Mouse (Mus musculus) stomach, embryonic 16.5 days (tissue): ENCODE data around the gene Spns3. TPM values are rescaled to one million over a fixed set of nuclear protein-coding genes. Genes with fewer than 3 reads are reported as not detected.

Experiments used
- ATAC-seq: fragments of 200-750 bp; cut with Nextera tagmentation; 2 replicates; pipeline ENCODE4 v1.8.0; 2017; ENCODE audit warnings: moderate number of reproducible peaks, moderate TSS enrichment; ENCODE audit not compliant: insufficient read depth, low FRiP score
- H3K27ac ChIP-seq: fragments of 300-500 bp; sonication (generic); 2 replicates; pipeline ENCODE4 v1.5.1; 2014; ENCODE audit warnings: low read length
- H3K27me3 ChIP-seq: fragments of 300-500 bp; sonication (generic); 2 replicates; pipeline ENCODE4 v1.6.1; 2014; ENCODE audit warnings: low read length, control low read depth, mixed read lengths; ENCODE audit not compliant: control insufficient read depth, insufficient read depth
- H3K36me3 ChIP-seq: fragments of 300-500 bp; sonication (generic); 2 replicates; pipeline ENCODE4 v1.6.1; 2014; ENCODE audit warnings: low read length; ENCODE audit not compliant: control insufficient read depth, insufficient read depth
- H3K4me1 ChIP-seq: fragments of 300-500 bp; sonication (generic); 2 replicates; pipeline ENCODE4 v1.6.1; 2014; ENCODE audit warnings: low read length, control low read depth, mixed read lengths; ENCODE audit not compliant: control insufficient read depth, insufficient read depth
- H3K4me2 ChIP-seq: fragments of 300-500 bp; sonication (generic); 2 replicates; pipeline ENCODE4 v1.6.1; 2014; ENCODE audit warnings: low read depth, low read length, mixed read lengths
- H3K4me3 ChIP-seq: fragments of 300-500 bp; sonication (generic); replicated peaks from 2 replicates; pipeline ENCODE4 v1.5.1; 2014; ENCODE audit warnings: mild to moderate bottlenecking, low read length
- H3K9ac ChIP-seq: fragments of 300-500 bp; sonication (generic); 2 replicates; pipeline ENCODE4 v1.6.1; 2014; ENCODE audit warnings: low read length
- H3K9me3 ChIP-seq: fragments of 300-500 bp; sonication (generic); replicated peaks from 2 replicates; pipeline ENCODE4 v1.6.1; 2016; ENCODE audit warnings: low read length, control low read depth; ENCODE audit not compliant: control insufficient read depth
- WGBS: fragments of 180-500 bp; shearing (Covaris S2); extraction: QIAGEN DNeasy Blood & Tissue Kit; methylation state at CpG from one replicate; pipeline ENCODE4 v1.1.7; 2014; 5-methylcytosine and 5-hydroxymethylcytosine counted together
- polyA plus RNA-seq: library from polyadenylated mRNA; unstranded; fragments of >200 nt; fragmentation: Nextera tagmentation; extraction: Ambion mirVana; gene quantifications from 2 replicates; pipeline ENCODE4 v1.2.1, GENCODE M21; 2015

The Spns3 gene
- polyA plus RNA-seq, 1 experiment from 2014 or later = 1.3 TPM

DNA sequence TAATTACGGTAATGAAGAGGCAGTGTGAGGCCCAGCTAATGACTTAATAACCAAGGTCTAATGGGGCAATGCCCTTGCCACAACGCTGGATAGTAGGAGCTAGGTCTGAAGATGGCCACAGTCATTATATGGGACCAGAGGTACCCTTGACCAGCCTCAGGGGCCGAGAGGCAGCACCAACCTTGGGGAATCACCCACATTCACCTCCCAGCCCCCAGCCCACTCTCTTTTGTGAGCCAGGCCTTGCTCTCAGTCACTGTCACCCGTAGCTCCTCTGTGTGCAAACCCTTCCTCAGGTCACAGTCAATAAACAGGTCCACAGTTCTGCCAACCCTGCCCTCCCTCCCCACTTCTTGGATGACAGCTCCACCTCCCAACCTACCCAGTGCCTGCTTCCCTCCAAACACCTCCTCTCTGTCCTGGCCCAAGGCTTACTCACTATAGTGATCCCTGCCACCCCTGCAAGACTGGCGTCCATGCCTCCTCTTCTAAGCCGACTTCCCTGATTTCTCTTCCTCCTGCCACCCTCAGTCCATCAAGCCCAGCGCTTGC, 74.2 kb downstream of the Spns3 start:
- ATAC-seq = no peak
- no peaks in the 10 kb centered on the region for H3K27me3 ChIP-seq
- no peak overlapping the region for H3K4me2 ChIP-seq
- 80% methylated on average over 7 of the region's 7 CpGs for WGBS
- peaks cover 20% of the 10 kb centered on the region; the same call in 1 of the 2 replicates for H3K4me1 ChIP-seq
- no peaks in the 10 kb centered on the region for H3K36me3 ChIP-seq
- no peak overlapping the region for H3K4me3 ChIP-seq
- peak overlapping the region; percentile 34; the same call in 1 of the 2 replicates for H3K27ac ChIP-seq
- no peak overlapping the region for H3K9ac ChIP-seq
- no peaks in the 10 kb centered on the region for H3K9me3 ChIP-seq

DNA sequence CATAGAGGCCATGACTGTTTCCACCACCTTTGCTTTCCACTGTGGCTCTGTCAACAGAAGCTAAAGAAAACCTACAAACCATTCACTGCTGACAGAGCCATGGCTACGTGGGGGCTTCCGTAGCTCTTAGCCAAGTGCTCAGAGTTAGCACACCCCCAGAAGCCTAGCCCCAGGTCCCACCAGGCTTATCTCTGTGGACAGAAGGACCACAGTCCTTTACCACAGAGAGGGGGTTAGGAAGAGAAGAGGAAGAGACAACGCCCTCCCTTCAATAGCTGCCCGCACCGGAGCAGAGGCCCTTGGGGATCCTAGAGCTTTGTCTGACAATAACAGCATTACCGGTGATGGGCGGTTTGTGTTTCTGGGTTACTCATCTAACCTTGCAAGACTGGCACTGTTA, 74.9 kb downstream of the Spns3 start:
- Histone ChIP-seq H3K36me3 (no peaks in the 10 kb centered on the region), H3K4me1 (peaks cover 20% of the 10 kb centered on the region; the same call in 1 of the 2 replicates), H3K27ac (peak overlapping the region; percentile 45), H3K9me3 (no peaks in the 10 kb centered on the region), H3K27me3 (no peaks in the 10 kb centered on the region), H3K4me2 (no peak overlapping the region), H3K4me3 (no peak overlapping the region), H3K9ac (no peak overlapping the region)
- no peak for ATAC-seq
- 59% methylated on average over 7 of the region's 7 CpGs for WGBS

DNA sequence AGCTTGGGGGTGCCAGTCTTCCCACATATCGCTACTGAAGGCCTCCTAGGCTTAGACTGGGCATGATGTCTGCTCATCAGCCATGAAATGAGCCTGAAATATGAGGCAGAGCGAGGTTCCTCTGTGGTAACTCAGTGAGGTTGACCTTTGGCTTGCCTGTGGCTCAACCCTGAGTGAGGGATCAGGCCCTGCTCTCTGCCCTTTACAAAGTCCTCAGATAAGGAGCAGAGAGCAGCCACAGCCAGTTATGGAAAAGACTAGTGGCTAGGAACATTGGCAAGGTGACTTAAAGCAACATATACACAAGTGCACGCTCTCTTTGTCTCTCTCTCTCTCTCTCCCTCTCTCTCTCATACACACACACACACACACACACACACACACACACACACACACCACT, 75.4 kb downstream of the Spns3 start:
- Histone ChIP-seq H3K4me3 (no peak overlapping the region), H3K9me3 (no peaks in the 10 kb centered on the region), H3K9ac (no peak overlapping the region), H3K4me1 (peaks cover 20% of the 10 kb centered on the region), H3K27ac (peak overlapping the region; percentile 45), H3K4me2 (no peak overlapping the region), H3K36me3 (no peaks in the 10 kb centered on the region), H3K27me3 (no peaks in the 10 kb centered on the region)
- WGBS = 63% methylated on average over 3 of the region's 3 CpGs
- no peak for ATAC-seq

DNA sequence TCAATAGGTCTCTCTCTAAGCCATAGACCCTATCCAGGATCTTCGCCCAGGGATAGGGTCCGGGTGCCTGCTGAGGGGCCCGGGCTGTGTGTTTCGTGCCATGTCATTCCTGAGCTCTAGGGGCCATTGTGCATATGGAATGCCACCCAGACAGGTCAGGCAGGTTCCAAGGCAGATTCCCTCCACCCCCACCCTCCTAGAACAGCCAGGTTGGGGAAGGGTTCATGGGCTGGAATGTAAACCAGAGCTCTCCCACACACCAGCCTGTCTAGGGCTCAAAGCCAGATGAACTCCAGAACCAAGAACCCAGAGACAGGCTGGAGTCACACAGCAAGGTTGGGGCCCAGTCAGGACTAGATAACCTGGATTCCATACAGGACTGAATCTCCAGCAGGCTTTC, 76.8 kb downstream of the Spns3 start:
- H3K4me1 ChIP-seq = peaks cover 34% of the 10 kb centered on the region
- ATAC-seq = peak; percentile 49; the same call in 1 of the 2 replicates
- peak overlapping the region; percentile 56; the same call in 1 of the 2 replicates for H3K27ac ChIP-seq
- 53% methylated on average over 4 of the region's 4 CpGs for WGBS
- H3K27me3 ChIP-seq = no peaks in the 10 kb centered on the region
- H3K36me3 ChIP-seq = no peaks in the 10 kb centered on the region
- H3K4me3 ChIP-seq = no peak overlapping the region
- H3K9ac ChIP-seq = no peak overlapping the region
- no peak overlapping the region for H3K4me2 ChIP-seq
- no peaks in the 10 kb centered on the region for H3K9me3 ChIP-seq

DNA sequence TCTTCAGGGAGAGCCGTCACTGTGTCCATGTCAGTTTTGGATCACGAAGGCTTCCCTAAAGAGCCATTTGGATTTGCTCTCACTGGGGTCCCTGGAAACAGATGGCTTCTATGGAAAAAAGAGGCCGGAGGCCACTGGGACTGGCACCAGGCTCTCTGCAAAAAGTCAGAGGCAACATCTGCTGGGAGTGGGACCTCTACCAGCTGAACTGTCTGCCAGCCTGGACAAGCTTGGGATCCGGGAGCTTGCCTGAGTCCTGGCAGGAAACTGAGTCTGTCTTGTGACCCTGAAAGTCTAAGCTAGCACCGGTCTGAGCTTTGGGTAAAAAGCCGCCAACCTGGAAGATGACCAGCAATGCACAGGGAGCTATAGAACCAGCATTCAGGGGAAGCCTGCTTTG, 78.9 kb downstream of the Spns3 start:
- no peak overlapping the region for H3K4me2 ChIP-seq
- 81% methylated on average over 6 of the region's 6 CpGs for WGBS
- H3K36me3 ChIP-seq = no peaks in the 10 kb centered on the region
- no peak for ATAC-seq
- no peaks in the 10 kb centered on the region for H3K9me3 ChIP-seq
- H3K27ac ChIP-seq = peak overlapping the region; percentile 43; the same call in 1 of the 2 replicates
- no peak overlapping the region for H3K9ac ChIP-seq
- H3K27me3 ChIP-seq = no peaks in the 10 kb centered on the region
- H3K4me1 ChIP-seq = peaks cover 48% of the 10 kb centered on the region
- H3K4me3 ChIP-seq = no peak overlapping the region

DNA sequence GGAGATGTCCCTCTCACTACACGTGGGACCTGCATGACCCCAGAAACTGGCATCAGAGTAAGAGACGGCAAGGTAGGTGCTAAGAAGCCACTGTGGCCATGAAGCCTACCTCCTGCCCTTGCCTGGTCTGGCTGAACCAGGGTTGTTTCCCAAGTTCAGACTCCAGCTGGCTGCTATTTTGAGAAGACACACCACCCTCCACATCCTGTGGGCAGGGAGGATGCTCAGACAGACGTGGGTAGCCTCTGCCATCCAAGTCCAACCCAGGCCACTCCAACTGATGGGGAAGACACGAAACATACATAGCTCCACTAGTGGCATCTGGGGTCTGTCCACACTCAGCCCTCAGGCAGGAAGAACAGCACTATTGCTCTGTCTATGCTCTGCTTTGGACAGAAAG, 80.3 kb downstream of the Spns3 start:
- Histone ChIP-seq H3K36me3 (no peaks in the 10 kb centered on the region), H3K27me3 (no peaks in the 10 kb centered on the region), H3K4me3 (no peak overlapping the region), H3K4me2 (no peak overlapping the region), H3K9me3 (no peaks in the 10 kb centered on the region), H3K4me1 (peaks cover 47% of the 10 kb centered on the region), H3K9ac (no peak overlapping the region), H3K27ac (peak overlapping the region; percentile 89)
- ATAC-seq = no peak
- WGBS = 67% methylated on average over 4 of the region's 4 CpGs

DNA sequence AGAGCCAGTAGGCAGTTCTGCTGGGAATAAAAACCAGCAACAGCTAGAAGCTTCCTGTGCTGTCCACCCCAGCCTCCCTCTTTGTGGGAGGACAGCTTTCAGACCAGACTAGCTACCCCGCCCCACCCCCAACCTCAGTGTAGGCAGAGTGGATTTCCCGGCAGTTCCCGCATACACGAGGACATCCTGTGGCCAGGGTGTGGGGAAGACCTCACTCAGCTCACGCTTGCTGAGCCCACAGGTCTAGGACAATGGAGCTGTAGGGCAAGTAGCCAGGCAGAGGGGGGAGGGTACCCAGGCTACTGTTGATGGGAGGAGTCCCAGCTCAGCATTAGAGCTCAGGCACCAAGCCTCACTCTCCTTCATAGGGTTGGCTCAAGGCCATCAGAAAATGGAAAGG, 81.1 kb downstream of the Spns3 start:
- H3K9me3 ChIP-seq = no peaks in the 10 kb centered on the region
- H3K4me1 ChIP-seq = peaks cover 43% of the 10 kb centered on the region
- H3K9ac ChIP-seq = peak overlapping the region; percentile 14; the same call in 1 of the 2 replicates
- no peak overlapping the region for H3K4me3 ChIP-seq
- no peak overlapping the region for H3K4me2 ChIP-seq
- H3K36me3 ChIP-seq = no peaks in the 10 kb centered on the region
- ATAC-seq = peak; percentile 55
- WGBS = 20% methylated on average over 5 of the region's 5 CpGs
- H3K27ac ChIP-seq = peak overlapping the region; percentile 89
- H3K27me3 ChIP-seq = no peaks in the 10 kb centered on the region

DNA sequence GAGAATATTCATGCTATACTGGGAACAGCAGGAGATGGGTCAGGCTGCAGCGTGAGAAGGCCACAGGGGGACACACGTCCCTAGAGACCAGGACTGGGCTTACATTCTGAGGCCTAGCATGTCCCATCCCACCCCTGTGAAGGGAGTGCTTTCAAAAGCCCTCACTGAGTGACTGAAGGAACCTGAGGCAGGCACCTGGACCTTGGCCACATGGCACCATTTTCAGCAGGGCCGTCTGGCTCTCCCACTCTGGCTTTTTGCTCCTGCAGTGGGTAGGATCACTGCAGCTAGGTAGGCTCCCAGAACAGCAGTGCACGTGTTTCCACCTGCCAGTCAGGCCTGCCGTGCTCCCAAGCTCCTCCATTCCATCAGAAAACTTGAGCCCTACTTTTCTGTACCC, 81.8 kb downstream of the Spns3 start:
- no peak overlapping the region for H3K4me2 ChIP-seq
- H3K27ac ChIP-seq = peak overlapping the region; percentile 89
- 70% methylated on average over 5 of the region's 5 CpGs for WGBS
- no peaks in the 10 kb centered on the region for H3K36me3 ChIP-seq
- peak overlapping the region; percentile 30 for H3K9ac ChIP-seq
- H3K27me3 ChIP-seq = no peaks in the 10 kb centered on the region
- no peak for ATAC-seq
- peaks cover 43% of the 10 kb centered on the region for H3K4me1 ChIP-seq
- no peak overlapping the region for H3K4me3 ChIP-seq
- H3K9me3 ChIP-seq = no peaks in the 10 kb centered on the region

DNA sequence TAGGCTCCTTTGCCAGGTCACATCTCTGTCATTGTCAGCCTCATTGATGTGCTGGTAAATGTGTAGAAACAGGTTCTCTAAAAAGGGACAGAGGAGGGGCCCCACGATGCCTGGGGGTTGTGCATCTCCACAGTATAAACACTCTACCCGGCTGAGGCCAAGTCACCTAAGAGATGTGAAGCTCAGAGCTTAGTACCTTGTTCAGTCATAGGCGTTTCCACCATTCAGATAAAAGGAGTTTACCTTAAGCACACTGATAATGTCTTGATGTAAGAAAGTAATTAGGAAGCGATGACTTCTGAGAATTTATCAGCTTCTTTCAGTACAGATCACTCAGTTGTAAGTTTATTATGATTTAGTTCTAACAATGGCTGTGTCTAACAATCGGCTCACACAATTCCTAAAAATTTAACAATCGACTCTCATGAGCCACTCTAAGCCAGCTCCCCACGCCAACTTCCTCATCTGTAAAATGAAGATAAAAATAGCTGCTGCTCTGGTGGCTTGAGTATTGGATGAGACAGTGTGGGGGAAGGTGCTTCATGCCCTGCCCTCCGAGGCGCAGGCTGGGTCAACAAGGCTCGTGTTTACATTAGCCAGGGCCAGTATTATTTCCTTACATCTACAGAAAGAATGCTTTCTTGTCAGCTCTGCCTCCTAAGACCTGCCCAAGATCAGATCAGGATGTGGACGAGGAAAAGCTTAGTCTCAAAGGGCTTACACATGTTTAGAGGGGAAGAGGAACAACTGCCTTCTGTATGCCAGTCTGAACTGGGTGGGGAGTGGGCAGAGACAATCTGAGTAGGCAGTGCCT, 83.4 kb downstream of the Spns3 start:
- H3K4me2 ChIP-seq = peak overlapping the region; percentile 14
- H3K27me3 ChIP-seq = no peaks in the 10 kb centered on the region
- H3K27ac ChIP-seq = peak overlapping the region; percentile 89
- H3K9ac ChIP-seq = no peak overlapping the region
- H3K9me3 ChIP-seq = no peaks in the 10 kb centered on the region
- H3K4me3 ChIP-seq = no peak overlapping the region
- peaks cover 31% of the 10 kb centered on the region for H3K4me1 ChIP-seq
- no peaks in the 10 kb centered on the region for H3K36me3 ChIP-seq
- WGBS = 9% methylated on average over 11 of the region's 11 CpGs
- peak; percentile 88 for ATAC-seq
